Mouse (Mus musculus) MEL (cell line): ENCODE measurements around the gene Slain1.

ENCODE experiments used
- CTCF ChIP-seq, 3 experiments: IDR thresholded peaks in 2 of 3; conservative IDR thresholded peaks in 1 of 3; 2 replicates each; pipeline ENCODE4 v1.5.1; 2011 to 2012; ENCODE audit warnings: low read length in 3 of 3, low read depth in 2 of 3, mild to moderate bottlenecking in 2 of 3, improper control_type of control experiment in 1 of 3, inconsistent platforms in 1 of 3, mixed read lengths in 1 of 3, moderate library complexity in 1 of 3; ENCODE audit not compliant: control insufficient read depth in 1 of 3, insufficient read depth in 1 of 3, poor library complexity in 1 of 3, severe bottlenecking in 1 of 3
- JUND ChIP-seq: IDR thresholded peaks from 2 replicates; pipeline ENCODE4 v1.6.1; 2011; ENCODE audit warnings: low read depth, mild to moderate bottlenecking, improper control_type of control experiment, low read length
- MAX ChIP-seq: IDR thresholded peaks from 2 replicates; pipeline ENCODE4 v1.6.1; 2011; ENCODE audit warnings: low read length, improper control_type of control experiment
- MXI1 ChIP-seq: IDR thresholded peaks from 2 replicates; pipeline ENCODE4 v1.6.1; 2011; ENCODE audit warnings: mild to moderate bottlenecking, low read depth, low read length, improper control_type of control experiment
- POLR2A ChIP-seq, 2 experiments: IDR thresholded peaks; 2 replicates each; pipeline ENCODE4 v1.6.1; 2011 to 2012; ENCODE audit warnings: low read length in 2 of 2, mild to moderate bottlenecking in 2 of 2, control low read depth in 1 of 2, improper control_type of control experiment in 1 of 2, low read depth in 1 of 2, moderate library complexity in 1 of 2; ENCODE audit not compliant: control insufficient read depth in 1 of 2, insufficient read depth in 1 of 2, poor library complexity in 1 of 2
- POLR2AphosphoS5 ChIP-seq: IDR thresholded peaks from 2 replicates; pipeline ENCODE4 v1.6.1; 2012; ENCODE audit warnings: low read depth, borderline replicate concordance, mild to moderate bottlenecking, inconsistent platforms, low read length, moderate library complexity, mixed read lengths
- SIN3A ChIP-seq: IDR thresholded peaks from 2 replicates; pipeline ENCODE4 v1.6.1; 2012; ENCODE audit warnings: low read length, improper control_type of control experiment, inconsistent platforms
- SMC3 ChIP-seq: IDR thresholded peaks from 2 replicates; pipeline ENCODE4 v1.6.1; 2011; ENCODE audit warnings: low read depth, low read length, improper control_type of control experiment

DNA sequence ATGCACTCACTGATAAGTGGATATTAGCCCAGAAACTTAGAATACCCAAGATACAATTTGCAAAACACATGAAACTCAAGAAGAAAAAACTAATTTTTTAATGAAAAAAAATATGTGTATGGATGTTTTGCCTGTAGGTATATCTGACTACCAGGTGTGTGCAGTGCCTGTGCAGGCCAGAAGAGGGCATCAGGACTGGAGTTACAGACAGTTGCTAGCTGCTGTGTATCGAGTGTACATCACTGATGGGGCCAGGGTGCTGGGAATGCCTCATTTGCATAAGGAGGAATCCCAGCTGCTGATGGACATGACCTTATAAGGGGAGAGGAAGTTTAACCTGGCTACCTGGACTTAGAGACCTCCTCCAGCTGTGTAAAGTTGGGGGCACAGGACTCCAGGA, 82.6 kb downstream of the Slain1 start:
- peak; percentile 12; the same call in 1 of the 2 replicates for TF ChIP-seq SMC3
- TF ChIP-seq CTCF (IDR thresholded peaks at IDR 0.05 in 2 of 3, conservative IDR thresholded peaks at IDR 0.05 in 1 of 3; ENCODE audit: control insufficient read depth in 1 of 3, insufficient read depth in 1 of 3, low read depth in 2 of 3, low read length in 3 of 3, poor library complexity in 1 of 3, severe bottlenecking in 1 of 3), result peak in 2 of 3 experiments; percentile 11 to 14; a peak in 1 of 6 replicates
- TF ChIP-seq MAX, result no peak
- no peak for TF ChIP-seq POLR2AphosphoS5
- TF ChIP-seq MXI1, result no peak
- TF ChIP-seq POLR2A (IDR thresholded peaks at IDR 0.05; ENCODE audit: control insufficient read depth in 1 of 2, insufficient read depth in 1 of 2, low read depth in 1 of 2, low read length in 2 of 2, poor library complexity in 1 of 2), result no peak
- no peak for TF ChIP-seq JUND
- no peak for TF ChIP-seq SIN3A
